Mouse (Mus musculus) layer of hippocampus, postnatal 14 days (tissue): ENCODE data around the gene Irs2. TPM values are rescaled to one million over a fixed set of nuclear protein-coding genes. Genes with fewer than 3 reads are reported as not detected.

Experiments used
- DNase-seq, 2 experiments: peaks; one replicate each; pipeline ENCODE4 v3.0.0; 2021 to 2022; ENCODE audit warnings: low spot score in 2 of 2, mixed read lengths in 1 of 2
- total RNA-seq, 2 experiments: library from RNA; stranded (reverse); gene quantifications; 2 replicates each; pipeline ENCODE4 v1.2.3; 2021

The Irs2 gene
- total RNA-seq, 2 experiments from 2014 or later: 59.9 to 65.7 TPM

GRCm38 (mm10) chr8:11010398-11010797 lies 2.1 kb upstream of the Irs2 start:
- DNase-seq: no peak

GRCm38 (mm10) chr8:11009431-11010071 lies 1.3 kb upstream of the Irs2 start:
- peak in 1 of 2 experiments; percentile 85 for DNase-seq

DNA sequence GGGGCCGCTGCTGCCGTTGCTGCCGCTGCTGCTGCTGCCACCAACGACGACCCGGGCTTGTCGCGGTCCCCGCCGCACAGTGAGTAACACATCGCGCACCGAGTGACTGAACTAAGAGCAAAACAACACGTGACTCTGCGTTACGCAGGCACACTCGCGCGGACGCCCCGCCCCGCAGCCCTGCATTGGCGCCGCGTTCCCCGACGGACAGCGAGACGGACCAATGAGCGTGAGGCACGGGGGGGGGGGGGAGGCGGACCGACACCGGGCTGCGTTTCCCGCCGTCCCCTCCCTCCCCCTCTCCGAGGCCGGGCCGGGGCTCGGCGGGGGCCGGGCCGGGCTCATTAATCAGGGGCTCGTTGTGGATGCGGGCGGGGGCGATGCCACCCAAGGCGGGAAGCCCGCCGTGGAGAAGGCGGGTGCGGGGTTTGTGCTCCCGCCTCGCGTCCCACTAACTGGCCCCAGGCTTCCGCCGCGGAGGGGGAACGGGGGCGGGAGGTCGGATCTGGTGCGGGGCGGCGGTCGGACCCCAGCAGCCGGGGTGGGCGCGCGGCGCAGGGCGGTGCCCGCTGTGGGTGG lies 673 bp upstream of the Irs2 start:
- DNase-seq: peak; percentile 97 to 98

- peak in 1 of 2 experiments; percentile 72 for DNase-seq
Measured at GRCm38 (mm10) chr8:11007581-11008378, 478 bp downstream of the Irs2 start.

DNA sequence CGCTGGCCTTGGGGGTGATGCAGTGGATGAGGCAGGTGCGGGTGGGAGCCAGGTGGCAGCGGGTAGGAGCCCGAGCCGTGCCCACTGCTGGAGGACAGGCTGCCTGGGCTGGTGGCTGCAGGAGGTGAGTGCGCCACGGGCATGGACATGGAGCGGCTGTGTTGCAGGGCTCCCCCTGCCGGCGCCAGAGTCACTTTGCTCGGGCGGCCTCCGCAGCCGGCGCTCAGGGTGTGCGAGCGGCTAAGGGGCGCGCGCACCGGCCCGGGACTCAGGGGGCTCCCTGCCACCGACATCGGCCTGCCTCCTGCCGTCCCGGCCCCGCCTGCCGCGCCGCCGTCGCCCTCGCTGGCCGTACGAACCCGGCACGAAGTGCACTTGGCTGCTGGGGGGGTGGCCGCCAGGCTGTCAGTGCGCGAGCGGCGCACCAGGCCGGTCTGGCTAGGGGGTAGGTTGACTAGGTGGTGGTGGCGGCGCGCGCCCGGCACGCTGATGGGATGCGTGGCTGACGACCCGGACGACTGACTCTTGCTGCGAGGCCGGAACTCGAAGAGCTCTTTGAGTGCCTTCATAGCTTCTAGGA lies 1.2 kb downstream of the Irs2 start:
- DNase-seq: peak; percentile 90 to 91

DNA sequence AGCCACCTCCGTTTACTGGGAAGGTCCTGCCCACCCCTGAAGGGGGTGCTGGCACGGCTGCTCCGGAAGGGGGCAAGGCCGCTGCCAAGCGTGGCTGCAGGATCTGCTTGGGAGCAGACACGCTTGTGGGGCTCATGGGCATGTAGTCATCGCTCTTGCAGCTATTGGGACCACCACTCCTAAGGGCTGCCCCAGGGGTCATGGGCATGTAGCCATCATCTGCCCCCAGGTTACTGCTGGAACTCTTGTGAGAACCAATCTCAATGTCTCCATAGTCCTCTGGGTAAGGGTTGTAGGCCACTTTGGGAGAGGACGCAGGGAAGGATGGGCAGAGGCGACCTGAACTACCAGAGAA lies 2.0 kb downstream of the Irs2 start:
- peak in 1 of 2 experiments; percentile 12 for DNase-seq

DNA sequence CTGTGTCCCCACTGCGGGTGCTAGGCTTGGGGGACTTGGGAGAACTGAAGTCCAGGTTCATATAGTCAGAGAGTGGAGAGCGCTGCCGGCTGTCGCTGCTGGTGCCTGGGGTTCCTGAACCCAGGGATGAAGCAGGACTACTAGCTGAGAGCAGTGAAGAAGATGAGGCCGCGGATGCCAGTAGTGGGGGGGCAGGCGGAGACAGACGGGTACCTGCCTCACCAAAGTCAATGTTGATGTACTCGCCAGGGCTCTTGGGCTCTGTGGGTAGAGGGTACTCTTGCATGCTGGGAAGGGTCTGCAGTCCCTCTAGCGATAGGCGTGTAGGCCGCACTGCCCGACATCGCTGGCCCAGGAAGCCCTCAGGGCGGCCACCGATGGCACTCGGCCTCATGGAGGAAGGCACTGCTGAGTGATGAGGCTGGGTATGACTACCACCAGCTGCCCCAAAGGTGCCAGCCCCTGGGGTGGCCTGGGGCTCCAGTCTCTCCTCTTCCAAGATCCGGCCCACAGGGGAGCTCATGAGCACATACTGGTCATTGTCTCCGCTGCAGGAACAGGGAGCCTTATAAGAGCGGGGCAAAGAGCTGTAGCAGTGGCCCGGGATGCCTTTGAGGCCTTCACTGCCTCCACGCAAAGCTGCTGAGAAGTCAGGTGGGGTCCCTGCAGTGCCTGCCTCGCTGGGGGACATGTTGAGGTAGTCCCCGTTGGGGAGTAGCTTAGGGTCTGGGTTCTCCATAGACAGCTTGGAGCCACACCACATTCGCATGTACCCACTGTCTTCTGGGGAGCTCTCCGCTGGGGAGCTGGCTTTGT lies 2.6 kb downstream of the Irs2 start:
- peak in 1 of 2 experiments; percentile 13 for DNase-seq

GRCm38 (mm10) chr8:11004781-11005459 lies 3.3 kb downstream of the Irs2 start:
- DNase-seq: no peak

- DNase-seq: no peak
Measured at GRCm38 (mm10) chr8:11003917-11004470, 4.3 kb downstream of the Irs2 start.

GRCm38 (mm10) chr8:11003253-11003652 lies 5.0 kb downstream of the Irs2 start:
- no peak for DNase-seq

- no peak for DNase-seq
Measured at GRCm38 (mm10) chr8:11002816-11003215, 5.4 kb downstream of the Irs2 start.

GRCm38 (mm10) chr8:11001062-11001549 lies 7.2 kb downstream of the Irs2 start:
- no peak for DNase-seq

DNA sequence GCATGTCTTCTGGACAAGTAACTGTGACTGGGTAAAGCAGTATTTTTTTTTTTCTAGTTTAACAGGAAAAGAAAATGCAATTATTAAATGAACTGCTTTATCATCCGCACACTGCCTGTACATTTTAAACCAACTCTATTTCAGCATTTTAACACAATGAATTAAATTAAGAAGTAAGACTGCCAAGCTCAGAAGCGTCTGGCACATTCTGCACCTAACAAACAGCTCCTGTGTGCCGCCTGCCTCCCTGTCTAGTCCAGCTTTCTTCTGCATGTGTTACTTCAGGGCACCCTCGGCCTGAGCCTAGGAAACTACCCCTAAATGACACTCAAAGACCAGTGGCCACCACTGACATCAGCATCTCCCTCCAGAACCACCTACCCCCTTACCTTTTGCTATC lies 8.7 kb downstream of the Irs2 start:
- DNase-seq: no peak

GRCm38 (mm10) chr8:10996247-10996646 lies 12.0 kb downstream of the Irs2 start:
- no peak for DNase-seq

- no peak for DNase-seq
Measured at GRCm38 (mm10) chr8:10995756-10996155, 12.5 kb downstream of the Irs2 start.

GRCm38 (mm10) chr8:10994390-10994954 lies 13.8 kb downstream of the Irs2 start:
- no peak for DNase-seq

GRCm38 (mm10) chr8:10993582-10994216 lies 14.6 kb downstream of the Irs2 start:
- no peak for DNase-seq

DNA sequence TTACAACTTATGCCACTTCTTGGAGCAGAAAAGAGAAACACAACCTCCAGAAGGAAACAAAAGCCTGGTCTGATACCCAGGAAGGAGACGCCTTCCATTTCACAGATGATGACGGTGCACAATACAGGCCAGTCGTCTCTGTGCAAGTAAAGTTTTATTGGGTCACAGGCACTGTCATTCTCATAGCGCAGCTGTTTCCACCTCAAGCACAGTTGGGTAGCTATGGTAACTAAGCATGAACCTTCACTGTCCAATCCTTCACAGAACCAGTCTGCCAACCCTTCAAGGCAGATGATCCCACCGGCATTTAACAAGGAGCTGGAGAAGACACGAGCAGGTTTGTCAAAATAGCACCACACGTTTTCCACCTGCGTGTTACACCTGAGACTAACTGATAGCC lies 16.2 kb downstream of the Irs2 start:
- DNase-seq: no peak

- DNase-seq: no peak
Measured at GRCm38 (mm10) chr8:10991323-10991722, 16.9 kb downstream of the Irs2 start.
